Mouse (Mus musculus) activated CD4-positive, CD25-positive, alpha-beta regulatory T cell, adult 4 months (primary cell): ENCODE results near the gene Htt. TPM values are rescaled to one million over a fixed set of nuclear protein-coding genes. Genes with fewer than 3 reads are reported as not detected.

ENCODE experiments used
- ATAC-seq: one replicate; pipeline ENCODE4 v1.8.0; 2017
- polyA plus RNA-seq, 2 experiments: library from polyadenylated mRNA; unstranded; fragments of 100-300 nt; shearing (Covaris generic); gene quantifications; one replicate each; pipeline ENCODE4 v1.2.1; 2017

Htt gene
- polyA plus RNA-seq, 2 experiments from 2014 or later: 12.7 to 17.9 TPM

GRCm38 (mm10) chr5:34931516-34932457 lies 170.2 kb downstream of the Htt start:
- ATAC-seq: no peak

GRCm38 (mm10) chr5:34932458-34932806 lies 170.9 kb downstream of the Htt start:
- no peak for ATAC-seq

DNA sequence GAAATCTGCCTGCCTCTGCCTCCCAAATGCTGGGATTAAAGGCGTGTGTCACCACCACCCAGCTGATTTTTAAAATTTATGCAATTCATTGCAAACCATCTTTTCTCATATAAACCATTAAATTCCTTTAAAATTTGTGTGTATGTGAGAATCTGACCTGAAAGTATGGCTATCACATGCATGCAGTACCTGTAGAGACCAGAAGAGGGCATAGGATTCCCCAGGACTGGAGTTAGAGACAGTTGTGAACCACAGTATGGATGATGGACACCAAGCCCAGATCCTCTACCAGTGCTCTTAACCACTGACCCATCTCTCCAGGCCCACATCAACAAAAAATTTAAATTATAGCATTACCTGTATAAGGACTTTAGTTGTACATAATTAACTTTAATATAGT lies 171.9 kb downstream of the Htt start:
- ATAC-seq: no peak

- ATAC-seq: no peak
Observed at GRCm38 (mm10) chr5:34941710-34942470, 180.3 kb downstream of the Htt start.

DNA sequence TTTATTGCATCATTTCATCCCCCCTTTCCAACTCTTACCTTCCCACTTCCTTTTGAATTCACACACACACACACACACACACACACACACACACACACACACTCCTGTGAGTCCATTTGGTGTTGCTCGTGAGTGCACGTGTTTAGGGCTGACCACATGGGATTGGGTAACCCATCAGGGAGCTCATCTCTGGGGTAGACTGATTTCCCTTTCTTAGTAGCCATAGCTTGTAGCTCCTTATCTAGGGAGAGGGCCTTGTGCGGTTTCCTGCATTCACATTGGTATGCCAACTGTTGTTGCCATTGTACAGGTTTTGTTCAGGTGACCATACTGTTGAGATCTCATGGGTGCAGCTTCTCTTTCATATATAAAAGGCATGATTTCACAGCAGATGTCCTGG lies 181.9 kb downstream of the Htt start:
- no peak for ATAC-seq

DNA sequence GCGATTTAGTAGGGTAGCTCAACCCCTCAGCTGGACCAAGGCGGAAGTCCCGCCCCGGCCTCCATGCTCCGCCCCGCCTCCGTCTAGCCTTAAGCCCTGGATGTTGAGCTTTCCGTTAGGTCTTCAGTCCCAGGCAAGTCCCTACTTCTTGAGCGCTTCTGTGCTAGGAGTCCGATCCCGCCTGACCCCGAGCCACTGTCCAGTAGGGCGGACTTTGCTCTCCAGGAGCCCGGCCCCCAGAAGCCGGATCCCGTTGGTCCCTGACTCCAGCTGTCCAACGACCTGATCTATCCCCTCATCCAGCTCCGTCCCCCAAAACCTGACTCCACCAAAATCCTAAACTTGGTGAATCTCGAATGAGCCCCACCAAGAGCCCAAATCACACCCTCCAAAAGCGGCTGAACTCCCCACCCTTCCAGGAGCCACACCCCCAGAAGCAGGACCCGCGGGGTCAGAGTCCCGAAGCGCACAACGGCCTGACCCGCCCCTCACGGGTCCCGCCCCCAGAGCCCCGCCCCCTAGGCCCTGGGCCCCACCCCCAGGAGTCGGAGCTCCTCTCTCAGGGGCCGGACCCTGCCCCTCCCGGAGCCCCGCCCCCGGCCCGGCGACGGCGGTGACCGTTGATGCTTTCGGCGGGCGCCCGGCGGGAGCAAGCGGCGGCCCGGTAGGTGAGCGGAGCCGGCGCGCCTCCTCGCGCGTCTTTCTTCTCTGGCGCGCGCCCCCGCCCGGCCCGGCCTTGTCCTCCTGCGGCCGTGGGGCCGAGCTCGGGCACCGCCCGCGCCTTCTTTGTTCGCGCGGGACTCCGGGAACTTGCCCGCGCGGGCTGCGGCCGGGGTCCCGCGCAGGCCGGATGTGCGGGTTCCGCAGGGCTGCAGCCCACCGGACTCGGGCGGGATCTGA lies 187.6 kb downstream of the Htt start, which contains the start of gene Rgs12:
Rgs12 (plus strand) TSS at position 585 of the 900 bp plus-strand sequence.
- peak; percentile 73 for ATAC-seq

GRCm38 (mm10) chr5:34949769-34950211 lies 188.2 kb downstream of the Htt start:
- ATAC-seq: no peak

- no peak for ATAC-seq
Observed at GRCm38 (mm10) chr5:34950486-34951160, 189.1 kb downstream of the Htt start.

GRCm38 (mm10) chr5:34951161-34951834 lies 189.8 kb downstream of the Htt start:
- ATAC-seq: no peak

- ATAC-seq: no peak
Observed at GRCm38 (mm10) chr5:34954508-34954907, 193.0 kb downstream of the Htt start.

- ATAC-seq: no peak
Observed at GRCm38 (mm10) chr5:34955630-34956029, 194.1 kb downstream of the Htt start.

- no peak for ATAC-seq
Observed at GRCm38 (mm10) chr5:34956151-34956550, 194.6 kb downstream of the Htt start.

DNA sequence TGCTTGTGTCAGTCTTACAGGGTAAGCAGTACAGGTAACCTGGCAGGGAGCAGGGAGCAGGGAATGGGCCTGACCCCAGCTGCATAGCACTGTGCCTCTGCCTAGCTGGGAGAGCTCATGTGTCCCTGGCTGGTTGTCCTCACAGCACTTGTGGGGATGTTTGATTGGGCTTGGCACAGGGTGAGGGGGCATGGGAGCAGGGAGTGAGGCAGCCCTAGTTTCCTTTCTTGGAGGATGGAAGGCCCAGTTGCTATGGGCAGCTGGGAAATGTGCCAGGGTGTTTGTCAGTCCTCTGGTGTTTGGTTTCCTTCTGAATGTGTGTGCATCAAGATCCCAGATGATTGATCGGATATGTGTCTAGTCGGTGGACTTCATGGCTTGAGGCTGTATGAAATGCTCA lies 195.5 kb downstream of the Htt start:
- no peak for ATAC-seq

DNA sequence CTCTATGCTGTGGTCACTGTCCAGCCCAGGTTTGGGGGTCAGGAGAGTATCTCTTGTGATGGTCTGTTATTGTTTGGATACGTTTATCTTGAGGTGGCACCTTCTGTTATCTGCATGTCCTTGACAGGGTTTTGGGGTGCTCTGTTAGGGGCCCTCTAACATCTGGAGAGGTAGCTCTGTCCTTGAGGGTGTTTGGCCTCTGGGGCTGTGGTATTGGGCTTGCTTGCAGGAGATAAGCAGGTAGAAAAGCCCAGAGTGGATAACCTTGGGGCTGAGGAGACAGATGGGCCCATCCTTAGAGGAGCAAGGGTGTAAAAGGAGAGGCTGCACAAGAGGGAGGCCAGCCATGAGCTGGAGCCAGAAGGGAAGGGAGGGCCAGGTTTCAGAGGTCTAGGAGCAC lies 198.5 kb downstream of the Htt start:
- no peak for ATAC-seq

Other genes starting within 250 kb of the Htt start
- 10 to 100 TPM; 23.4 to 24.8 TPM for gene Tnip2, start 247.7 kb upstream of the Htt start, polyA plus RNA-seq
- 1 to 10 TPM; 4.0 to 9.6 TPM for gene Sh3bp2, start 235.9 kb upstream of the Htt start, polyA plus RNA-seq
- gene Add1, start 188.1 kb upstream of the Htt start, polyA plus RNA-seq: 100 to 1,000 TPM in 1 of 2 experiments, 10 to 100 TPM in 1; 98.4 to 118 TPM
- 10 to 100 TPM; 70.0 to 77.6 TPM for gene Mfsd10, start 124.5 kb upstream of the Htt start, polyA plus RNA-seq
- gene Nop14, start 101.6 kb upstream of the Htt start, polyA plus RNA-seq: 10 to 100 TPM; 22.4 to 26.0 TPM
- 1 to 10 TPM; 4.3 to 6.2 TPM for gene Grk4, start 101.4 kb upstream of the Htt start, polyA plus RNA-seq
- 1 to 10 TPM in 1 of 2 experiments, under 1 TPM in 1; 0.30 to 1.1 TPM for gene Msantd1, start 146.3 kb downstream of the Htt start, polyA plus RNA-seq
- 1 to 10 TPM; 4.8 to 7.8 TPM for gene Rgs12, start 187.7 kb downstream of the Htt start, polyA plus RNA-seq